Mouse (Mus musculus): ENCODE data around the gene Taf1c.

GRCm38 (mm10) chr8:119634616-119635336 lies 29.8 kb upstream of the Taf1c start:
- no peak for TF ChIP-seq CTCF (IDR thresholded peaks at IDR 0.05; ENCODE audit: low read depth, low read length)
- no peak for TF ChIP-seq POLR2A (IDR thresholded peaks at IDR 0.05; ENCODE audit: borderline replicate concordance, low read depth, low read length)
